Mouse (Mus musculus): ENCODE results near the gene Ppp4r3a.

The Ppp4r3a gene

GRCm38 (mm10) chr12:101013078-101013665 is 70.3 kb downstream of the Ppp4r3a start:
- no peak for DNase-seq (ENCODE audit: low spot score)

GRCm38 (mm10) chr12:101012197-101013077 is 71.1 kb downstream of the Ppp4r3a start:
- no peak for DNase-seq (ENCODE audit: low spot score)

GRCm38 (mm10) chr12:101011017-101011416 is 72.5 kb downstream of the Ppp4r3a start:
- DNase-seq (ENCODE audit: low spot score) = no peak

GRCm38 (mm10) chr12:101010148-101010920 is 73.2 kb downstream of the Ppp4r3a start:
- DNase-seq (ENCODE audit: low spot score) = no peak

GRCm38 (mm10) chr12:101009225-101009624 is 74.3 kb downstream of the Ppp4r3a start:
- DNase-seq (ENCODE audit: low spot score) = no peak

GRCm38 (mm10) chr12:101008648-101009047 is 74.9 kb downstream of the Ppp4r3a start:
- DNase-seq (ENCODE audit: low spot score) = no peak

GRCm38 (mm10) chr12:101007968-101008481 is 75.5 kb downstream of the Ppp4r3a start:
- no peak for DNase-seq (ENCODE audit: low spot score)

GRCm38 (mm10) chr12:101007427-101007826 is 76.1 kb downstream of the Ppp4r3a start:
- no peak for DNase-seq (ENCODE audit: low spot score)

- no peak for DNase-seq (ENCODE audit: low spot score)
Measured at GRCm38 (mm10) chr12:101005665-101006420, 77.7 kb downstream of the Ppp4r3a start.

GRCm38 (mm10) chr12:101004982-101005381 is 78.5 kb downstream of the Ppp4r3a start:
- no peak for DNase-seq (ENCODE audit: low spot score)

- DNase-seq (ENCODE audit: low spot score) = no peak
Measured at GRCm38 (mm10) chr12:101002801-101003513, 80.5 kb downstream of the Ppp4r3a start.

- no peak for DNase-seq (ENCODE audit: low spot score)
Measured at GRCm38 (mm10) chr12:100999061-100999954, 84.2 kb downstream of the Ppp4r3a start.

GRCm38 (mm10) chr12:100998564-100998962 is 84.9 kb downstream of the Ppp4r3a start:
- DNase-seq (ENCODE audit: low spot score) = no peak

GRCm38 (mm10) chr12:100997830-100998563 is 85.5 kb downstream of the Ppp4r3a start:
- no peak for DNase-seq (ENCODE audit: low spot score)

GRCm38 (mm10) chr12:100996378-100996898 is 87.1 kb downstream of the Ppp4r3a start:
- no peak for DNase-seq (ENCODE audit: low spot score)

- DNase-seq (ENCODE audit: low spot score) = no peak
Measured at GRCm38 (mm10) chr12:100995607-100996377, 87.7 kb downstream of the Ppp4r3a start.

GRCm38 (mm10) chr12:100994140-100995015 is 89.1 kb downstream of the Ppp4r3a start:
- no peak for DNase-seq (ENCODE audit: low spot score)

Data from testis, postnatal 10 days (tissue).